Mouse (Mus musculus) heart, postnatal 0 days (tissue): Measurements from ENCODE around the gene Ap2s1.

Experiments used
- CTCF ChIP-seq: IDR thresholded peaks from 2 replicates; pipeline ENCODE4 v1.5.1; 2016; ENCODE audit warnings: antibody characterized with exemption, control low read depth, low read depth
- EP300 ChIP-seq: IDR thresholded peaks from 2 replicates; pipeline ENCODE4 v1.6.1; 2016; ENCODE audit warnings: antibody characterized with exemption, low read depth

DNA sequence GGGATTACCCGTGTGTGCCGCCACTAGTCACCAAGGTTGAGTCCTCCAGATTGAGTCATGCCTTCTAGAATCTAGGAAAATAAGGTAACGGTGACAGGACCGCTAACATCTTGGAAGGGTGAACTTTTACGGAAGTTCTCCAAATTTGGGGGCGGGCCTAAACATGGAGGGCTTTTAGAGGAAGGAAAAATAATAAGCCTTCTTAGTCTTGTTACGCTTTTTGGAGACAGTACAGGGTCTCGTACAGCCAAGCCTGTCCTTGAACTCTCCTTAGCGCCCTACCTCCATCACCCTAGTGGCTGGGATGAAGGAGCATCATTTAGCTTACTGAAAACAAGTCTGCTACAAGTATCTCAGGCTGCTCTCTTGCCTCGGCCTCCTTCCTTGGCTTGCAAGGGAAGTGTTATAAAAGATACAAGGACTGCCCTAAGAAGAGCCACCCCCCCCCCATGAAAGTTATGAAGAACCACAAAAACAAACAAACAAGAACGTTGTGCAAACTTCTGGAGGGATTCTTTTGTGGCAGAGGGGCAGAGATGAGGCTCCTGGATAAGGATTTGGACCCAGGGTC lies 44.4 kb downstream of the Ap2s1 start:
- TF ChIP-seq CTCF (no peak), EP300 (no peak)
